Mouse (Mus musculus) neural tube, embryonic 11.5 days (tissue): Measurements from ENCODE around the gene Fndc3b. TPM values are rescaled to one million over a fixed set of nuclear protein-coding genes. Genes with fewer than 3 reads are reported as not detected.

Experiments
- ATAC-seq: fragments of 200-750 bp; cut with Nextera tagmentation; 2 replicates; pipeline ENCODE4 v1.8.0; 2017; ENCODE audit warnings: moderate number of reproducible peaks, mild to moderate bottlenecking, moderate TSS enrichment, moderate library complexity; ENCODE audit not compliant: insufficient read depth, low FRiP score, low TSS enrichment
- DNase-seq: peaks from one replicate; pipeline ENCODE4 v3.0.0-alpha.2; 2015; ENCODE audit warnings: low spot score
- H3K27ac ChIP-seq: fragments of 300-500 bp; sonication (generic); 2 replicates; pipeline ENCODE4 v1.5.1; 2014; ENCODE audit warnings: low read depth, mild to moderate bottlenecking, low read length
- H3K27me3 ChIP-seq: fragments of 300-500 bp; sonication (generic); 2 replicates; pipeline ENCODE4 v1.6.1; 2014; ENCODE audit warnings: mild to moderate bottlenecking, low read length, mixed read lengths; ENCODE audit not compliant: control insufficient read depth, insufficient read depth
- H3K36me3 ChIP-seq: fragments of 300-500 bp; sonication (generic); 2 replicates; pipeline ENCODE4 v1.6.1; 2014; ENCODE audit warnings: mild to moderate bottlenecking, low read length, moderate library complexity, mixed read lengths; ENCODE audit not compliant: control insufficient read depth, insufficient read depth
- H3K4me1 ChIP-seq: fragments of 300-500 bp; sonication (generic); 2 replicates; pipeline ENCODE4 v1.6.1; 2014; ENCODE audit warnings: low read length, mixed read lengths; ENCODE audit not compliant: control insufficient read depth, insufficient read depth
- H3K4me2 ChIP-seq: fragments of 300-500 bp; sonication (generic); 2 replicates; pipeline ENCODE4 v1.6.1; 2014; ENCODE audit warnings: low read depth, mild to moderate bottlenecking, moderate library complexity
- H3K4me3 ChIP-seq: fragments of 300-500 bp; sonication (generic); 2 replicates; pipeline ENCODE4 v1.5.1; 2014; ENCODE audit warnings: low read depth, low read length
- H3K9ac ChIP-seq: fragments of 300-500 bp; sonication (generic); 2 replicates; pipeline ENCODE4 v1.6.1; 2014; ENCODE audit warnings: mild to moderate bottlenecking, low read length
- H3K9me3 ChIP-seq: fragments of 300-500 bp; sonication (generic); 2 replicates; pipeline ENCODE4 v1.6.1; 2016; ENCODE audit warnings: low read length; ENCODE audit not compliant: control insufficient read depth
- WGBS: fragments of 180-500 bp; shearing (Covaris S2); extraction: QIAGEN DNeasy Blood & Tissue Kit; methylation state at CpG from one replicate; pipeline ENCODE4 v1.1.7; 2014; 5-methylcytosine and 5-hydroxymethylcytosine counted together
- microRNA-seq: library from miRNA; unstranded; fragments of <30 nt; microRNA quantifications from one replicate; pipeline ENCODE4, GENCODE M21; 2016
- polyA plus RNA-seq: library from polyadenylated mRNA; unstranded; fragments of >200 nt; fragmentation: Nextera tagmentation; extraction: Ambion mirVana; gene quantifications from 2 replicates; pipeline ENCODE4 v1.2.1, GENCODE M21; 2014

Gene Fndc3b
- polyA plus RNA-seq, 1 experiment from 2014 or later: 12.9 TPM

DNA sequence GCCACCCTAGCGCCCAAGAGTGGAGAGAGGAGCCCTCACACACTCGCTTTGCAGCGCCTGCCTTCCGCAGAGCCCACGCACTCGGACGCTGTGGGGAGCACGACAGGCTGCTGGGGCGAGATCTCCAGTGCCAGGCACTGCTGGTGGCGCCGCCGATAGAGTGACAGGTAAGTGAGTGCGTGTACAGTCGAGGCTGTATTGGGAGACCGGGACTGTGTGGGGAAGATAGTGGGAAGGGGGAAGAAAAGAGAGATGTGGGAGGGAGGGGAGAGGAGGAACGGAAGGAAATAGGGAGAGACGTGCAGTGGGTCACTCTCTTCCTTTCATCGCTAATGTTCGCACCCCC is 339.9 kb downstream of the Fndc3b start, which contains the start of gene Ghsr:
TSS of gene Ghsr (plus strand) at position 76 of the 346 bp plus-strand sequence.
- H3K27ac ChIP-seq: no peak within 1 kb of the TSS
- H3K9me3 ChIP-seq: no peaks in the 10 kb centered on the region
- no peak within 1 kb of the TSS for H3K9ac ChIP-seq
- no peaks in the 10 kb centered on the region for H3K36me3 ChIP-seq
- H3K4me1 ChIP-seq: 0 out of 2 replicates have a peak, but pooled peaks cover 2% of the 10 kb centered on the region
- DNase-seq: peak; percentile 30
- H3K4me2 ChIP-seq: peak within 1 kb of the TSS; percentile 49
- H3K27me3 ChIP-seq: peaks cover 35% of the 10 kb centered on the region
- no peak for ATAC-seq
- H3K4me3 ChIP-seq: peak within 1 kb of the TSS; percentile 24
- WGBS: 2% methylated on average over 19 of the region's 19 CpGs

DNA sequence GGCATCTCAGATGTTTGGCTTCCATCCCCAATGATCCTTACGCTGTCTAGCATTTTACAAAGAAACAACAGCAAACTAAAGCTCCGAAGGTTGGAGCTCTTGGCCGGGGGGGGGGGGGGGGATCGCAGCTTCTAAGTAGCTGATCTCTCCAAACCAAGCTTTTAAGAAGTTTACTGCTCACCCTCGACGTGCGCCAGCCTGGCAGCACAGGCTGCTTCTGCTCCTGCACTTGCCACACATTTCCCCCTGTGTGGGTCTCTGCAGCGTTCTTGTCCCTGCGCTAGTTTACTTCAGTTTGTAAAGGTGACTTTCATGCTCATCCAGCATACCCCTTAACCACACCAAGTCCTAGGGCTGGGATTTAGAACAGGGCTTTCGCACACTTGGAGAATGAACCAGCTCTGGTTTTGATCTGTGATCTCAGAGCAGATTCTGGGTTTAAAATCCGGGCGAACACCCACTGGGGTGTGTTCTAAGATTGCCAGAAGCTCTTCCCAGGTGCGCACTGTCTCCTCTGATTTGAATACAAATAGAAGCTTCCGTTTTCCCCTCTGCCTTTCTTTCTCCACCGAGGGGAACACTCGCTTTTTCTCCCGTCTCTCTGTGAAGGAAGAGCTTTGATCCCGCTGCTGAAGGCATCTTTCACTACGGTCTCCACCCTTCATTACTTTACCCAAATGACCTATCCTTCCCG is 340.4 kb downstream of the Fndc3b start:
- no peak overlapping the region for H3K9ac ChIP-seq
- 0 out of 2 replicates have a peak, but pooled peaks cover 2% of the 10 kb centered on the region for H3K4me1 ChIP-seq
- WGBS: 3% methylated on average over 20 of the region's 20 CpGs
- DNase-seq (peak; percentile 11), ATAC-seq (no peak)
- no peaks in the 10 kb centered on the region for H3K9me3 ChIP-seq
- H3K4me3 ChIP-seq: peak overlapping the region; percentile 24
- no peaks in the 10 kb centered on the region for H3K36me3 ChIP-seq
- peaks cover 35% of the 10 kb centered on the region for H3K27me3 ChIP-seq
- peak overlapping the region; percentile 49 for H3K4me2 ChIP-seq
- no peak overlapping the region for H3K27ac ChIP-seq

DNA sequence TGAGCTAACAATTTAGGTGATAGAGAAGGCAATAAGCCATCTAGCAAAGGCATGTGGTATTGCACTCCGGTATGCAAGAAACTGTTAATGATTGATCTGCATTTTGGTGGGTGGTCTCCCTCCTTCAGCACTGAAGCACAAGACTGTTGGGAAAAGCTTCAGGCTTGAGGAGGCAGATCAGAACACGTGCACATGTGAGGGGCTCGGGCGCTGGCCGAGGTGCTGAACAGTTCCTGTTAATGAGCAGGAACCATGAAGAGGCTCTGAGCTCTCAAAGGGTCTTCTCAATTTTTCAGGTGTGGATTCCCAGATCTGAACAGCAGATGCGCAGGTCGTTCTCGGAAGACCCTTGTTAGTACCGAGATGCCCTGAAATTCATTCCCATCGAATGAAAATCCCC is 341.0 kb downstream of the Fndc3b start:
- Histone ChIP-seq H3K36me3 (no peaks in the 10 kb centered on the region), H3K4me1 (0 out of 2 replicates have a peak, but pooled peaks cover 2% of the 10 kb centered on the region), H3K9ac (no peak overlapping the region), H3K9me3 (no peaks in the 10 kb centered on the region), H3K4me3 (no peak overlapping the region), H3K4me2 (no peak overlapping the region), H3K27me3 (peaks cover 35% of the 10 kb centered on the region), H3K27ac (no peak overlapping the region)
- ATAC-seq (no peak), DNase-seq (peak; percentile 70)
- 6% methylated on average over 10 of the region's 10 CpGs for WGBS

Small RNA genes within 50 kb of the gene (microRNA-seq; reads per million reads assigned to microRNA genes)
- not detected for gene Mir3092

Other genes with a start within 250 kb of the Fndc3b start
- not detected in 2 replicates for gene Tmem212, start 185.1 kb upstream of the Fndc3b start, polyA plus RNA-seq
- 2.7 and 4.0 TPM in 2 replicates for gene Pld1, start 227.4 kb upstream of the Fndc3b start, polyA plus RNA-seq